Mouse (Mus musculus) layer of hippocampus, adult 9-10 months (tissue): Measurements from ENCODE around the gene Gm48551.

Experiments
- DNase-seq: peaks from one replicate; pipeline ENCODE4 v3.0.0; 2022; ENCODE audit warnings: low spot score

The Gm48551 gene

GRCm38 (mm10) chr10:81383802-81384604 is at the start of gene Gm48551, which contains the start of gene Dohh:
Gene Gm48551, plus strand, starts transcription at chr10:81384466.
Gene Dohh, plus strand, starts transcription at chr10:81384428.
- DNase-seq = peak; percentile 96

- no peak for DNase-seq
Observed at GRCm38 (mm10) chr10:81335393-81336340, 48.6 kb upstream of the Gm48551 start.

- DNase-seq = no peak
Observed at GRCm38 (mm10) chr10:81336558-81336957, 47.7 kb upstream of the Gm48551 start.

GRCm38 (mm10) chr10:81340551-81341332 is 43.5 kb upstream of the Gm48551 start:
- no peak for DNase-seq

GRCm38 (mm10) chr10:81341333-81341949 is 42.8 kb upstream of the Gm48551 start:
- DNase-seq = no peak

- DNase-seq = no peak
Observed at GRCm38 (mm10) chr10:81342686-81343505, 41.4 kb upstream of the Gm48551 start, which contains the start of gene Gipc3. Gene Gipc3, minus strand, starts transcription at chr10:81343266.

GRCm38 (mm10) chr10:81344421-81345161 is 39.7 kb upstream of the Gm48551 start:
- DNase-seq = no peak

- no peak for DNase-seq
Observed at GRCm38 (mm10) chr10:81345162-81345534, 39.1 kb upstream of the Gm48551 start.

- no peak for DNase-seq
Observed at GRCm38 (mm10) chr10:81346453-81347067, 37.7 kb upstream of the Gm48551 start.

- no peak for DNase-seq
Observed at GRCm38 (mm10) chr10:81349146-81349545, 35.1 kb upstream of the Gm48551 start.

- DNase-seq = no peak
Observed at GRCm38 (mm10) chr10:81349961-81350350, 34.3 kb upstream of the Gm48551 start.

GRCm38 (mm10) chr10:81350351-81351063 is 33.8 kb upstream of the Gm48551 start, which contains the start of gene Hmg20b:
Gene Hmg20b, minus strand, starts transcription at chr10:81350480.
- DNase-seq = peak; percentile 98

- DNase-seq = no peak
Observed at GRCm38 (mm10) chr10:81351678-81352291, 32.5 kb upstream of the Gm48551 start.

- DNase-seq = no peak
Observed at GRCm38 (mm10) chr10:81354738-81355477, 29.4 kb upstream of the Gm48551 start.

GRCm38 (mm10) chr10:81355533-81355932 is 28.7 kb upstream of the Gm48551 start:
- no peak for DNase-seq

GRCm38 (mm10) chr10:81356352-81356990 is 27.8 kb upstream of the Gm48551 start:
- DNase-seq = no peak
